Mouse (Mus musculus) ES-E14 (cell line): ENCODE results near the gene Crls1. TPM values are rescaled to one million over a fixed set of nuclear protein-coding genes. Genes with fewer than 3 reads are reported as not detected.

Experiments used
- DNase-seq: peaks from one replicate; pipeline ENCODE4 v3.0.0-alpha.2; 2013; ENCODE audit warnings: low read depth, low spot score
- H3K27ac ChIP-seq: 2 replicates; pipeline ENCODE4 v1.5.1; 2012; ENCODE audit warnings: low read depth, mild to moderate bottlenecking, low read length, moderate library complexity, mixed read lengths; ENCODE audit not compliant: poor library complexity, insufficient read depth, severe bottlenecking
- H3K36me3 ChIP-seq: 2 replicates; pipeline ENCODE4 v1.6.1; 2012; ENCODE audit warnings: mild to moderate bottlenecking, low read length, moderate library complexity, mixed read lengths; ENCODE audit not compliant: control insufficient read depth, poor library complexity, insufficient read depth, severe bottlenecking
- H3K4me1 ChIP-seq, 2 experiments: fragments of 150-350 bp in 1 of 2; sonication (generic) in 1 of 2; 2 replicates each; pipeline ENCODE4 v1.6.1; 2012; ENCODE audit warnings: low read length in 2 of 2, mild to moderate bottlenecking in 1 of 2, mixed read lengths in 1 of 2; ENCODE audit not compliant: control insufficient read depth in 2 of 2, insufficient read depth in 2 of 2, poor library complexity in 1 of 2
- H3K4me3 ChIP-seq, 2 experiments: fragments of 150-350 bp in 1 of 2; sonication (generic) in 1 of 2; 2 replicates each; pipeline ENCODE4 v1.5.1; 2012; ENCODE audit warnings: low read length in 2 of 2, low read depth in 1 of 2, mild to moderate bottlenecking in 1 of 2, mixed read lengths in 1 of 2; ENCODE audit not compliant: insufficient read depth in 1 of 2, poor library complexity in 1 of 2, severe bottlenecking in 1 of 2
- H3K9ac ChIP-seq: 2 replicates; pipeline ENCODE4 v1.6.1; 2012; ENCODE audit warnings: low read depth, mild to moderate bottlenecking, low read length, mixed read lengths; ENCODE audit not compliant: poor library complexity, insufficient read depth, severe bottlenecking
- H3K9me3 ChIP-seq: fragments of 150-350 bp; sonication (generic); 2 replicates; pipeline ENCODE4 v1.6.1; 2012; ENCODE audit warnings: low read depth, mild to moderate bottlenecking, low read length; ENCODE audit not compliant: control insufficient read depth, insufficient read depth
- CHD2 ChIP-seq: IDR thresholded peaks from 2 replicates; pipeline ENCODE4 v1.6.1; 2014; ENCODE audit warnings: mild to moderate bottlenecking, low read depth, low read length, inconsistent platforms
- HCFC1 ChIP-seq: IDR thresholded peaks from 2 replicates; pipeline ENCODE4 v1.6.1; 2012; ENCODE audit warnings: low read length, inconsistent platforms, borderline replicate concordance; ENCODE audit not compliant: insufficient read depth
- MAFK ChIP-seq: IDR thresholded peaks from 2 replicates; pipeline ENCODE4 v1.6.1; 2014; ENCODE audit warnings: mild to moderate bottlenecking, low read depth, low read length, inconsistent platforms; ENCODE audit not compliant: insufficient read depth
- ZC3H11A ChIP-seq: IDR thresholded peaks from 2 replicates; pipeline ENCODE4 v1.6.1; 2012; ENCODE audit warnings: low read depth, mild to moderate bottlenecking, inconsistent platforms, low read length, borderline replicate concordance
- ZNF384 ChIP-seq: IDR thresholded peaks from 2 replicates; pipeline ENCODE4 v1.6.1; 2012; ENCODE audit warnings: low read depth, low read length, inconsistent platforms
- in situ Hi-C, 2 experiments: fragments of 600-800 bp; cut with MboI; formaldehyde crosslinking; loops; one replicate each; pipeline ENCODE4 v1.15.1; 2025; ENCODE audit warnings: low sequenced_read_pairs in 2 of 2, inconsistent platforms in 1 of 2; ENCODE audit not compliant: unreplicated experiment in 2 of 2
- total RNA-seq: library from RNA; depleted of rRNA; stranded (reverse); fragments of 300-350 nt; gene quantifications from 2 replicates; pipeline ENCODE4 v1.2.3, GENCODE M21; 2012

The Crls1 gene
- total RNA-seq, 1 experiment = 29.1 TPM

DNA sequence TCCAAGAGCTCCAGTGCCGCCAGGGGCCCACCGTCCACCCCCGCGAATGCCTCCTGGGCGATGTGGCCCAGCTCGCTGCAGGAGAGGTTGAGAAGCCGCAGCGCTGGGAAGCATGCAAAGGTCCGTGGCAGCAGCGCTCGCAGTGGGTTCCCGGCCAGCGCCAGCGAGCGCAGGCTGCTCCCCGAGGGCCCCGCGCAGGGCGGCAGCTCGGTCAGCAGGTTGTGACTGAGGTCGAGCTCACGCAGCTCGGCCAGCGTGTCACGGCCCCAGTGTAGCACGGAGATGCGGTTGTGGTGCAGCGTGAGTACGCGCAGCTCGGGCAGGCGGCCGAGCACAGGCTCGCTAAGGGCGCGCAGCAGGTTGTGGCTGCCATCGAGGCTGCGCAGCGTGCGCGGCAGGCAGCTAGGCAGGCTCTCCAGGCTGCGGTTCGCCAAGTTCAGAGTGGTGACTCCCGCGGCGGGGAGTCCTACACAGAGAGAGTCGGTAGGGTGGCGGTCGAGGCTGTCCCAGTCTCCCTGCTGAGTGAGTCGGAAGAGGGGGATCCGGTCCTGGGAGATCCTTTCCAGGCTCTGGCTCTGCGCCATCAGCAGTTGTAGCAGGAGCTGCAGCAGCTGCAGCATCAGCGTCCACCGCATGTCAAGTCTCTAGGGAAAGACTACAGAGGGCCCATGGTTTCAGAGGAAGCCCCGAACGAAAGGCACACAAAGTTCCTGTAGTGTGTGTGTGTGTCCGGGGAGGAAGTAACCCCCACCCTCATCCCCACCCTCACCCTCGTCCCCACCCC lies 33.0 kb downstream of the Crls1 start:
- in situ Hi-C loops = no loop called here
- Histone ChIP-seq H3K27ac (no peak overlapping the region), H3K4me3 (peak overlapping the region; percentile 70 to 74), H3K9me3 (no peaks in the 10 kb centered on the region), H3K4me1 (peaks cover 7 to 13% of the 10 kb centered on the region in 2 experiments), H3K36me3 (peaks cover 12% of the 10 kb centered on the region; the same call in 1 of the 2 replicates), H3K9ac (peak overlapping the region; percentile 59)
- no peak for TF ChIP-seq HCFC1
- TF ChIP-seq ZNF384 = no peak
- no peak for TF ChIP-seq CHD2
- no peak for TF ChIP-seq ZC3H11A
- no peak for TF ChIP-seq MAFK
- DNase-seq = peak; percentile 26

DNA sequence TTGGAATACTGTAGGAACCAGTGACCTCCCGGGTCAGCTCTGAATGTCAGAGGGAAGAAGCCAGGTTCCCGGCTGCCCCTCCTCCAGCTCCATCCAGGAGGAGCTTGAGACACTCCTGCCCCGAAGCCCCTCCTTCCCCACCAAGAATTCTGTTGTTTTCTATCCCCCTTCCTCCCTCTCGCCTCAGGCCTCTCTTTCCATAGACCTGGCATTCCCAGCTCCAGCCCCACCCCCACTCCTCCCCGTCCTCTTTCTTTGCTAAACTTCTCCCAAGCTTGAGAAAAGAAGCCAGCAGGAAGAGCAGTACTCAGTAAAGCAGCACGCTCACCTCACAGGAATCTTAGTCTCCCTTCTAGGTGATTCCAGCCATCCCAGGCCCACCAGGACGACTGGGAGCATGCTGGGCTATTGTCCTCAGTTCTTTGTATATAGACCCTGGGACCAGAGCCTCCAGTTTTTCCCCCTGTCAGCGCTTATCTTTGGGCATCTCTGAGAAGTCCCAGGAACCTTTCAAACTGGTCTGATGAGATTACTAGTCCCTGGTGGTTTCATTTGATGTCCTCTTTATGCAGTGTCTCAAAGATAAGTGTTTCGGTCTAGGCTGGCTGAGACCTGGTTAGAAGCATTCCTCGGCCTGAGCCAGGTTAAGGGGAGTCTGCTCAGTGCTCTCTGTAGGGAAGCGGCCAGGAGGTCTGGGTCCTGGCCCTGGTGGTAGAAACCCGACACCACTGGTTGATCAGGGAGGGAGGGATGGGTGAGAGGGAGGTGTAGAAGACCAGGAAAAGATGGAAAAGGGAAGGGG lies 34.6 kb downstream of the Crls1 start, which contains the start of gene Lrrn4:
Lrrn4 (minus strand) TSS at position 48 of the 802 bp plus-strand sequence.
- Histone ChIP-seq H3K9ac (peak within 1 kb of the TSS; percentile 59; the same call in 1 of the 2 replicates), H3K9me3 (no peaks in the 10 kb centered on the region), H3K36me3 (peaks cover 8% of the 10 kb centered on the region; the same call in 1 of the 2 replicates), H3K27ac (peak within 1 kb of the TSS; percentile 78), H3K4me3 (peak within 1 kb of the TSS; percentile 70 to 74), H3K4me1 (peaks cover 7 to 13% of the 10 kb centered on the region in 2 experiments)
- peak; percentile 91 for DNase-seq
- in situ Hi-C loops = no loop called here
- TF ChIP-seq ZNF384 = no peak
- no peak for TF ChIP-seq ZC3H11A
- peak; percentile 38; the same call in 1 of the 2 replicates for TF ChIP-seq CHD2
- no peak for TF ChIP-seq HCFC1

DNA sequence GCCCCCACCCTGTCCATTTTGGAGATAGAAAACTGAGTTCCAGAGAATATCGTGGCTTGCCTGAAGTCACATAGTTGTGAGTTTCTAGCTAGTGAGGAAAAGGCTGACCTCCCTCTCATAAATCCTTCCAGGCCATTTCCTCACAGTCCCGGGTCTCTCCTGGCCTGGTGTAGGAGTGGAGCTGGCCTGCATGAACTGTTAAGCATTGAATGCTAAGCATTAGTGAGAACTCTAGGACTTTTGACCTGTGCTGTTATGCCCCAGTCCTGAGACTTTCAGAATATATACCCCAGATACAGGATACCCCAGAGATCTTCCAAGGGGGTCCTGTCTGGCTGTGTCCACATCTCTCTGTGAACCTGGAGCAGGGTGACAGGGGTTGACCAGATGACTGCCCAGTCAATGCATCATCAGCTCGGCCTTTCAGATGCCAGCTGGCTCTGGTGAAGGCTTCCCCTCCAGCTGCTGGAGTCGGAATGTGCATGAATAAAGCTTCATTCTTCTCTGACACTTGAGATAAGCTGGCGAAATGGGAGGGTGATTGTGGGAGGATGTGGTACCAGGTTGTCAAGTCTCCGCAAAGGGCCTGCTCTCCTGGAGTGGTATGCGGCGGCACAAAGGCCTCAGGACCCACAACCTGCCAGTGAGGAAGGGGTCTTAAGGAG lies 38.0 kb downstream of the Crls1 start:
- TF ChIP-seq ZNF384 (no peak), ZC3H11A (no peak), MAFK (no peak), HCFC1 (no peak), CHD2 (no peak)
- no peak for DNase-seq
- Histone ChIP-seq H3K9ac (no peak overlapping the region), H3K4me1 (peaks cover 3 to 9% of the 10 kb centered on the region in 2 experiments; a peak in 3 of 4 replicates), H3K36me3 (no peaks in the 10 kb centered on the region), H3K27ac (no peak overlapping the region), H3K4me3 (no peak overlapping the region), H3K9me3 (no peaks in the 10 kb centered on the region)
- in situ Hi-C loops = no loop called here

DNA sequence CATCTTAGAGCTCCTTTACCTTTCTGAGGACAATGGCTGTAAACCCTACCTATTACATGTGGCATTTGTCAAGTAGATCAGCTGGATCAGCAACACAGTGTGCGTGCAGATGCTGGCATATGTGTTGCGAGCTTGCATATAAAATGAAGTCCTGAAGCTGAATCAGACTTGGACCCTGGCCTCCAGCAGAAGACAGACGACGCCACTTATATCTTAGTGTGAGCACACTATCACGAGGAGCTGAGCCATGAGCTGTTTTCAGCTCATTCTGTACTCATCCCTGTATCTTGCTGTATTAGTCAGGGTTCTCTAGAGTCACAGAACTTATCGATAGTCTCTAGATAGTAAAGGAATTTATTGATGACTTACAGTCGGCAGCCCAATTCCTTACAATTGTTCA lies 38.8 kb downstream of the Crls1 start:
- no peaks in the 10 kb centered on the region for H3K9me3 ChIP-seq
- H3K4me3 ChIP-seq = no peak overlapping the region
- DNase-seq = no peak
- TF ChIP-seq CHD2 = no peak
- no peak overlapping the region for H3K9ac ChIP-seq
- in situ Hi-C loops = no loop called here
- H3K4me1 ChIP-seq = peaks cover 3 to 8% of the 10 kb centered on the region in 2 experiments; a peak in 3 of 4 replicates
- H3K27ac ChIP-seq = no peak overlapping the region
- H3K36me3 ChIP-seq = no peaks in the 10 kb centered on the region
